Mouse (Mus musculus): ENCODE data around the gene Rad9a.

GRCm38 (mm10) chr19:4218293-4218692 is 16.8 kb upstream of the Rad9a start:
- TF ChIP-seq EP300 (IDR thresholded peaks at IDR 0.05; ENCODE audit: low read depth) (no peak), CTCF (IDR thresholded peaks at IDR 0.05; ENCODE audit: low read depth) (no peak)
